Mouse (Mus musculus): ENCODE measurements around the gene Ucp3.

DNA sequence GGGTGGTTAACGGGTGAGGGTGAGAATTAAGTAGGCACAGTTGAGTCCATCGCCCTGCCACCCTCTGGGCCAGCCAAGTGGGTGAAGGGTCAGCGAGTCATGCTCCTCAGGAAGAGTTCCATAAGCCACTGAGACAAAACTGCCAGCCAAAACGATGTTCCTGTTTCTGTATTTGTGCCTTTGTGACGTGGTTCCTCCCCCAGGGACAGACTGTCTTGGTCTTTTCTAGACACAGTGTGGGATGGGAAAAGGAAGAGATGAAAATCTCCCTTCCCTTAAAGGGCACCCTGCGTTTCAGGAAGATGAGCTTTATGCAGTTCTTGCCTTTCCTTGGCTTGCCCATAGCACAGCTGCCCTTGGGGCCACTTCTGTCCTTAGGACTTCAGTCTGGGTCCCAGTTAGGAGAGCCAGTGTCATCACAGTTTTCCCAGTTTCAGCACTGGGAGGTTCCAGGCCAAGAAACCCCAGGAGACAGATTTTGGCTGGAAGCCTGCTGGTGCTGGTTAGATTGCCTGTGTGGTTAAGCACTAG is 11.1 kb upstream of the Ucp3 start:
- TF ChIP-seq CTCF (conservative IDR thresholded peaks at IDR 0.05; ENCODE audit: insufficient read depth, insufficient read length, low read depth, low read length) (no peak), POLR2A (IDR thresholded peaks at IDR 0.05; ENCODE audit: low read depth, low read length) (no peak)
